Mouse (Mus musculus) midbrain, embryonic 10.5 days (tissue): ENCODE measurements around the gene Vmn1r176. TPM values are rescaled to one million over a fixed set of nuclear protein-coding genes. Genes with fewer than 3 reads are reported as not detected.
"Not testable (repeated sequence)": the region's sequence is repeated elsewhere in the genome, so short reads cannot be mapped to it uniquely, and the experiment has no call there.

Experiments used
- DNase-seq: peaks from one replicate; pipeline ENCODE4 v3.0.0-alpha.2; 2017; ENCODE audit warnings: low spot score
- H3K27ac ChIP-seq: fragments of 300-500 bp; sonication (generic); replicated peaks from 2 replicates; pipeline ENCODE4 v1.5.1; 2016; ENCODE audit warnings: mild to moderate bottlenecking
- H3K27me3 ChIP-seq: fragments of 300-500 bp; sonication (generic); 2 replicates; pipeline ENCODE4 v1.6.1; 2016; ENCODE audit warnings: low read depth, mild to moderate bottlenecking; ENCODE audit not compliant: poor library complexity, severe bottlenecking
- H3K36me3 ChIP-seq: fragments of 300-500 bp; sonication (generic); 2 replicates; pipeline ENCODE4 v1.6.1; 2016; ENCODE audit warnings: mild to moderate bottlenecking, moderate library complexity
- H3K4me1 ChIP-seq: fragments of 300-500 bp; sonication (generic); 2 replicates; pipeline ENCODE4 v1.6.1; 2016
- H3K4me3 ChIP-seq: fragments of 300-500 bp; sonication (generic); 2 replicates; pipeline ENCODE4 v1.5.1; 2016; ENCODE audit warnings: mild to moderate bottlenecking, moderate library complexity
- H3K9me3 ChIP-seq: fragments of 300-500 bp; sonication (generic); replicated peaks from 2 replicates; pipeline ENCODE4 v1.6.1; 2016; ENCODE audit warnings: mild to moderate bottlenecking
- WGBS: fragments of 180-500 bp; shearing (Covaris S2); methylation state at CpG from one replicate; pipeline ENCODE4 v1.1.7; 2016; 5-methylcytosine and 5-hydroxymethylcytosine counted together
- polyA plus RNA-seq: library from polyadenylated mRNA; unstranded; fragments of >200 nt; fragmentation: Nextera tagmentation; extraction: Ambion mirVana; gene quantifications from 2 replicates; pipeline ENCODE4 v1.2.1, GENCODE M21; 2016

Vmn1r176 gene
- polyA plus RNA-seq, result not detected in 2 replicates

- H3K4me3 ChIP-seq, H3K27ac ChIP-seq, H3K27me3 ChIP-seq, H3K4me1 ChIP-seq, H3K36me3 ChIP-seq, DNase-seq: not testable (repeated sequence)
- WGBS, result no CpG with 5 or more reads among the region's 1 CpGs
- peaks cover 12% of the 10 kb centered on the region; the same call in 1 of the 2 replicates for H3K9me3 ChIP-seq
These were observed at the start of gene Vmn1r176 for GRCm38 (mm10) chr7:23837272-23837671. Gene Vmn1r176, minus strand, starts transcription at chr7:23837372.

- not testable (repeated sequence) for H3K27ac ChIP-seq, H3K36me3 ChIP-seq, H3K4me3 ChIP-seq, H3K27me3 ChIP-seq, H3K4me1 ChIP-seq, DNase-seq
- H3K9me3 ChIP-seq, result peaks cover 21% of the 10 kb centered on the region
- 66% methylated on average over 4 of the region's 4 CpGs for WGBS
These were observed 39.7 kb upstream of the Vmn1r176 start for GRCm38 (mm10) chr7:23876918-23877317.

- not testable (repeated sequence) for H3K27ac ChIP-seq, H3K27me3 ChIP-seq, H3K36me3 ChIP-seq, H3K4me1 ChIP-seq, DNase-seq, H3K4me3 ChIP-seq
- 30% methylated on average over 1 of the region's 1 CpGs for WGBS
- H3K9me3 ChIP-seq, result peaks cover 23% of the 10 kb centered on the region
These were observed 29.2 kb upstream of the Vmn1r176 start, which contains the start of gene Vmn1r177 for GRCm38 (mm10) chr7:23866349-23866748. Gene Vmn1r177, minus strand, starts transcription at chr7:23866449.

GRCm38 (mm10) chr7:23810543-23810942, 26.6 kb downstream of the Vmn1r176 start, which contains the start of gene Vmn1r175:
Gene Vmn1r175, minus strand, starts transcription at chr7:23810643.
- H3K27me3 ChIP-seq, H3K27ac ChIP-seq, H3K4me3 ChIP-seq, H3K36me3 ChIP-seq, DNase-seq, H3K4me1 ChIP-seq: not testable (repeated sequence)
- peaks cover 25% of the 10 kb centered on the region for H3K9me3 ChIP-seq

GRCm38 (mm10) chr7:23784526-23784925, 52.6 kb downstream of the Vmn1r176 start:
- Histone ChIP-seq H3K27me3 (no peaks in the 10 kb centered on the region), H3K4me1 (no peaks in the 10 kb centered on the region), H3K36me3 (no peaks in the 10 kb centered on the region), H3K27ac (no peak overlapping the region), H3K4me3 (no peak overlapping the region), H3K9me3 (peaks cover 89% of the 10 kb centered on the region)
- no peak for DNase-seq
- 79% methylated on average over 6 of the region's 6 CpGs for WGBS

Other genes with a start within 250 kb of the Vmn1r176 start
- gene Vmn1r170, start 231.2 kb downstream of the Vmn1r176 start, polyA plus RNA-seq, result not detected in 2 replicates
- gene Vmn1r171, start 206.7 kb downstream of the Vmn1r176 start, polyA plus RNA-seq, result not detected in 2 replicates
- not detected in 2 replicates for gene Vmn1r172, start 179.1 kb downstream of the Vmn1r176 start, polyA plus RNA-seq
- not detected in 2 replicates for gene Vmn1r173, start 136.7 kb downstream of the Vmn1r176 start, polyA plus RNA-seq
- gene Vmn1r174, start 85.1 kb downstream of the Vmn1r176 start, polyA plus RNA-seq, result not detected in 2 replicates
- gene Vmn1r175, start 26.7 kb downstream of the Vmn1r176 start, polyA plus RNA-seq, result not detected in 2 replicates
- gene Vmn1r177, start 29.1 kb upstream of the Vmn1r176 start, polyA plus RNA-seq, result not detected in 2 replicates
- gene Vmn1r178, start 54.6 kb upstream of the Vmn1r176 start, polyA plus RNA-seq, result not detected in 2 replicates
- gene Vmn1r179, start 89.6 kb upstream of the Vmn1r176 start, polyA plus RNA-seq, result not detected in 2 replicates
- gene Vmn1r180, start 113.3 kb upstream of the Vmn1r176 start, polyA plus RNA-seq, result not detected in 2 replicates
- not detected in 2 replicates for gene Vmn1r181, start 137.2 kb upstream of the Vmn1r176 start, polyA plus RNA-seq
- not detected in 2 replicates for gene V1rd19, start 164.3 kb upstream of the Vmn1r176 start, polyA plus RNA-seq
- gene Vmn1r183, start 215.9 kb upstream of the Vmn1r176 start, polyA plus RNA-seq, result 0.01 TPM in 1 of 2 replicates, not detected in the other
- 28.4 and 31.7 TPM in 2 replicates for gene Zfp180, start 244.6 kb upstream of the Vmn1r176 start, polyA plus RNA-seq